Mouse (Mus musculus): Measurements from ENCODE around the gene Limk2. TPM values are rescaled to one million over a fixed set of nuclear protein-coding genes. Genes with fewer than 3 reads are reported as not detected.

Gene Limk2
- 6.8 TPM for polyA plus RNA-seq (2014; fragmentation: Illumina TruSeq; extraction: RNeasy Lipid Tissue Mini Kit (QIAGEN cat#74804); ENCODE audit: low read depth, low replicate concordance)

GRCm38 (mm10) chr11:3408997-3409732 is at the start of gene Limk2:
TSS of gene Limk2 (minus strand) at chr11:3409189.

GRCm38 (mm10) chr11:3452167-3452639 is 43.2 kb upstream of the Limk2 start, which contains the start of gene Rnf185:
TSS of gene Rnf185 (minus strand) at chr11:3452363.

GRCm38 (mm10) chr11:3329891-3330451 is 79.0 kb downstream of the Limk2 start, which contains the start of gene Pik3ip1:
TSS of gene Pik3ip1 (plus strand) at chr11:3330401.

Other genes starting within 250 kb of the Limk2 start
- 11.1 TPM for gene Sfi1, start 215.7 kb downstream of the Limk2 start, polyA plus RNA-seq (2014; fragmentation: Illumina TruSeq; extraction: RNeasy Lipid Tissue Mini Kit (QIAGEN cat#74804); ENCODE audit: low read depth, low replicate concordance)
- gene Eif4enif1, start 206.8 kb downstream of the Limk2 start, polyA plus RNA-seq (2014; fragmentation: Illumina TruSeq; extraction: RNeasy Lipid Tissue Mini Kit (QIAGEN cat#74804); ENCODE audit: low read depth, low replicate concordance), result 88.6 TPM
- 273 TPM for gene Drg1, start 142.8 kb downstream of the Limk2 start, polyA plus RNA-seq (2014; fragmentation: Illumina TruSeq; extraction: RNeasy Lipid Tissue Mini Kit (QIAGEN cat#74804); ENCODE audit: low read depth, low replicate concordance)
- 15.3 TPM for gene Patz1, start 120.3 kb downstream of the Limk2 start, polyA plus RNA-seq (2014; fragmentation: Illumina TruSeq; extraction: RNeasy Lipid Tissue Mini Kit (QIAGEN cat#74804); ENCODE audit: low read depth, low replicate concordance)
- gene Pik3ip1, start 78.8 kb downstream of the Limk2 start, polyA plus RNA-seq (2014; fragmentation: Illumina TruSeq; extraction: RNeasy Lipid Tissue Mini Kit (QIAGEN cat#74804); ENCODE audit: low read depth, low replicate concordance), result 3.4 TPM
- 38.4 TPM for gene Rnf185, start 43.2 kb upstream of the Limk2 start, polyA plus RNA-seq (2014; fragmentation: Illumina TruSeq; extraction: RNeasy Lipid Tissue Mini Kit (QIAGEN cat#74804); ENCODE audit: low read depth, low replicate concordance)
- gene Pla2g3, start 79.1 kb upstream of the Limk2 start, polyA plus RNA-seq (2014; fragmentation: Illumina TruSeq; extraction: RNeasy Lipid Tissue Mini Kit (QIAGEN cat#74804); ENCODE audit: low read depth, low replicate concordance), result not detected
- not detected for gene Inpp5j, start 95.6 kb upstream of the Limk2 start, polyA plus RNA-seq (2014; fragmentation: Illumina TruSeq; extraction: RNeasy Lipid Tissue Mini Kit (QIAGEN cat#74804); ENCODE audit: low read depth, low replicate concordance)
- 2.0 TPM for gene Selenom, start 105.5 kb upstream of the Limk2 start, polyA plus RNA-seq (2014; fragmentation: Illumina TruSeq; extraction: RNeasy Lipid Tissue Mini Kit (QIAGEN cat#74804); ENCODE audit: low read depth, low replicate concordance)
- 0.87 TPM for gene Smtn, start 131.4 kb upstream of the Limk2 start, polyA plus RNA-seq (2014; fragmentation: Illumina TruSeq; extraction: RNeasy Lipid Tissue Mini Kit (QIAGEN cat#74804); ENCODE audit: low read depth, low replicate concordance)
- 36.0 TPM for gene Morc2a, start 240.0 kb upstream of the Limk2 start, polyA plus RNA-seq (2014; fragmentation: Illumina TruSeq; extraction: RNeasy Lipid Tissue Mini Kit (QIAGEN cat#74804); ENCODE audit: low read depth, low replicate concordance)

Data from adrenal gland, adult 10 weeks (tissue).